Comparison of ENCODE assay signal across 15 mouse cellular contexts in the genomic region with DNA sequence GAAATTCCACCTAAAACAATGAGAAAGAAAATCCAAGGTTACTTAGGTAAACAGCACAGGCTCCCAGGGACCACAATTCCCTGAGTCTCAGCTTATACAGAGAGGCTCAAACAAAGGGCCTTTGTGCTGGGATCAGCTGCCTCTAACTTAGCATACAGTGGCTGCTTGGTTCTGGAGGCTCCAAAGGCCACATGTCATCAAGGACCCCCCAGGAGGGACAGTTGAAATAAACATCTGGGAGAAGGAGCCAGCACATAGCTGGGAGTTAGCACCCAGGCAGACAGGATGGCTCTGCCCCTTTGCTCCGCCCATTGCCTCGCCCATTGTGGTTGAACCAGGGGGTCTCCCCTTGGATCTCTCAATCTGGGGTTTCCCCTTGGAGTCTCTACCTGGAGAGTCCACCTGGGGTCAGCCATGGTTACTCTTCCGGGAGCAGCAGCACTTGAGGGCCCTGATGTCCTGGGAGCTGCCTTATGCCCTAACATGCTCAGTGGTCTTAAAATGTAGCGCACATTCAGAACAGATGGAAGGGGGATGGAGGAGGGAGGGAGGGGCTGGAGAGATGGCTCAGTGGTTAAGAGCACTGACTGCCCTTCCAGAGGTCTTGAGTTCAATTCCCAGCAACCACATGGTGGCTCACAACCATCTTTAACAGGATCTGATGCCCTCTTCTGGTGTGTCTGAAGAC. TPM values are rescaled to one million over a fixed set of nuclear protein-coding genes. Genes with fewer than 3 reads are reported as not detected.
DNase-seq lines count a peak whose midpoint lies in the region; ATAC-seq lines count a peak whose summit lies in the region.
"Had no signal": no experiment of that assay in that cellular context is flagged by ENCODE, and none has a peak within 500 bp of the region (broad histone marks: within the 10 kb centered on the region; RNA-seq: fewer than 3 reads in every experiment).

No protein-coding gene starts in this region.

- intact Hi-C loops in left cerebral cortex, postnatal 14 days (cut with DNase I): no loop called here

- no peak overlapping the region for H3K27ac ChIP-seq in neural tube, embryonic 15.5 days (replicated peaks)
- peak overlapping the region; percentile 82 for H3K27ac ChIP-seq in limb, embryonic 12.5 days
- H3K27ac ChIP-seq: heart, adult 2 months; limb, embryonic 15.5 days had no signal

- H3K4me1 ChIP-seq in neural tube, embryonic 15.5 days: peaks cover 5% of the 10 kb centered on the region; the same call in 1 of the 2 replicates
- peaks cover 4% of the 10 kb centered on the region for H3K4me1 ChIP-seq in limb, embryonic 12.5 days (replicated peaks)

- 57% methylated on average over 4 of the region's 4 CpGs for WGBS in neural tube, embryonic 15.5 days
- 68% methylated on average over 4 of the region's 4 CpGs for WGBS in limb, embryonic 12.5 days

- H3K27me3 ChIP-seq in neural tube, embryonic 15.5 days (replicated peaks): no peaks in the 10 kb centered on the region
- no peaks in the 10 kb centered on the region for H3K27me3 ChIP-seq in limb, embryonic 12.5 days
- H3K27me3 ChIP-seq: limb, embryonic 15.5 days had no signal

- no peak overlapping the region for H3K9ac ChIP-seq in neural tube, embryonic 15.5 days (replicated peaks)
- no peak overlapping the region for H3K9ac ChIP-seq in limb, embryonic 12.5 days (replicated peaks)
- H3K9ac ChIP-seq: limb, embryonic 15.5 days had no signal

- no peak overlapping the region for H3K4me2 ChIP-seq in neural tube, embryonic 15.5 days
- H3K4me2 ChIP-seq in limb, embryonic 12.5 days: no peak overlapping the region
- H3K4me2 ChIP-seq: limb, embryonic 15.5 days had no signal

- peak; percentile 27; the same call in 1 of the 2 replicates for ATAC-seq in frontal cortex, adult (ENCODE audit: low TSS enrichment)
- no peak for ATAC-seq in neural tube, embryonic 15.5 days (ENCODE audit: low FRiP score)
- 0 out of 2 replicates have a peak, but pooled peaks have one; percentile 68 for ATAC-seq in limb, embryonic 12.5 days (ENCODE audit: insufficient number of reproducible peaks, insufficient read depth, low FRiP score, low TSS enrichment, low read depth)
- ATAC-seq: hindbrain, embryonic 16.5 days had no signal

- H3K36me3 ChIP-seq in neural tube, embryonic 15.5 days: no peaks in the 10 kb centered on the region
- no peaks in the 10 kb centered on the region for H3K36me3 ChIP-seq in limb, embryonic 12.5 days
- H3K36me3 ChIP-seq: limb, embryonic 15.5 days had no signal

- no peaks in the 10 kb centered on the region for H3K9me3 ChIP-seq in neural tube, embryonic 15.5 days (replicated peaks)
- no peaks in the 10 kb centered on the region for H3K9me3 ChIP-seq in limb, embryonic 12.5 days
- H3K9me3 ChIP-seq: limb, embryonic 15.5 days had no signal

- no peak for DNase-seq in frontal cortex, postnatal 10 days (ENCODE audit: low spot score in 2 of 2)
- peak; percentile 47 for DNase-seq in neural tube, embryonic 10.5 days (ENCODE audit: extremely low spot score, low spot score)
- DNase-seq in right cerebral cortex, adult 18-20 months: no peak
- DNase-seq in left cerebral cortex, postnatal 14 days (ENCODE audit: low spot score in 2 of 2): no peak
- DNase-seq in spleen, postnatal 4 days (ENCODE audit: low spot score in 2 of 2): no peak
- DNase-seq: adrenal gland, postnatal 36 days; heart, adult 2 months; kidney, postnatal 36 days; lung, postnatal 14 days; thymus, postnatal 14 days had no signal

- H3K4me3 ChIP-seq in neural tube, embryonic 15.5 days (replicated peaks): no peak overlapping the region
- H3K4me3 ChIP-seq in limb, embryonic 12.5 days (replicated peaks): no peak overlapping the region
- H3K4me3 ChIP-seq: heart, adult 2 months; limb, embryonic 15.5 days had no signal

RNA-seq across cellular contexts. Expression of gene Sall4, which starts 23.5 kb away (rescaled TPM):
- 0.49 and 0.72 TPM in 2 replicates for polyA plus RNA-seq in neural tube, embryonic 15.5 days (2015; fragmentation: Nextera tagmentation; extraction: Ambion mirVana)
- polyA plus RNA-seq in limb, embryonic 12.5 days (2016; fragmentation: Nextera tagmentation; extraction: Ambion mirVana): 5.0 and 5.1 TPM in 2 replicates
- total RNA-seq in left cerebral cortex, postnatal 14 days (2021): not detected
- total RNA-seq: adrenal gland, postnatal 36 days had no signal

RNA-seq across cellular contexts. Expression of gene Atp9a, which starts 49.0 kb away (rescaled TPM):
- polyA plus RNA-seq in neural tube, embryonic 15.5 days (2015; fragmentation: Nextera tagmentation; extraction: Ambion mirVana): 81.2 and 143 TPM in 2 replicates
- 16.1 and 21.2 TPM in 2 replicates for polyA plus RNA-seq in limb, embryonic 12.5 days (2016; fragmentation: Nextera tagmentation; extraction: Ambion mirVana)
- total RNA-seq in left cerebral cortex, postnatal 14 days (2021): 100 to 1,000 TPM; 418 to 426 TPM
